Mouse (Mus musculus): Measurements from ENCODE around the gene Stk35. TPM values are rescaled to one million over a fixed set of nuclear protein-coding genes. Genes with fewer than 3 reads are reported as not detected.

Stk35 gene
- total RNA-seq, 2 experiments from 2014 or later: 6.8 to 7.4 TPM

Other genes with a start within 250 kb of the Stk35 start
- 1 to 10 TPM; 5.9 to 6.5 TPM for gene Sirpa, start 207.7 kb upstream of the Stk35 start, total RNA-seq (2021)
- not detected for gene Pdyn, start 100.7 kb upstream of the Stk35 start, total RNA-seq (2021)
- not detected for gene Tgm3, start 211.8 kb downstream of the Stk35 start, total RNA-seq (2021)